Mouse (Mus musculus): ENCODE measurements around the gene Eif4a1.

- TF ChIP-seq CTCF (IDR thresholded peaks at IDR 0.05; ENCODE audit: extremely low read depth, insufficient read depth, low read length) (no peak), POLR2A (IDR thresholded peaks at IDR 0.05; ENCODE audit: extremely low read depth, insufficient read depth, low read length) (no peak)
These were observed 8.4 kb downstream of the Eif4a1 start for GRCm38 (mm10) chr11:69663795-69664194.

Measured in cortical plate, adult 2 months (tissue).